Mouse (Mus musculus): ENCODE measurements around the gene 2410004B18Rik.

GRCm38 (mm10) chr3:145966806-145967205 lies 29.0 kb downstream of the 2410004B18Rik start:
- TF ChIP-seq MAFK (IDR thresholded peaks at IDR 0.05; ENCODE audit: insufficient read depth, low read depth, low read length): no peak
- no peak for TF ChIP-seq HCFC1 (IDR thresholded peaks at IDR 0.05; ENCODE audit: borderline replicate concordance, insufficient read depth, low read length)
- no peak for TF ChIP-seq ZNF384 (IDR thresholded peaks at IDR 0.05; ENCODE audit: low read depth, low read length)
- no peak for TF ChIP-seq ZC3H11A (IDR thresholded peaks at IDR 0.05; ENCODE audit: borderline replicate concordance, low read depth, low read length)
- no peak for TF ChIP-seq CHD2 (IDR thresholded peaks at IDR 0.05; ENCODE audit: low read depth, low read length)

Data from ES-E14 (cell line).